Mouse (Mus musculus) left cerebral cortex, postnatal 4 days (tissue): ENCODE measurements around the gene Cldn14. TPM values are rescaled to one million over a fixed set of nuclear protein-coding genes. Genes with fewer than 3 reads are reported as not detected.
A peak's percentile ranks its signal among the peaks of the same experiment; 100 is the strongest.

Experiments
- DNase-seq: peaks from one replicate; pipeline ENCODE4 v3.0.0-alpha.2; 2022
- intact Hi-C: fragments of 180-260 bp; cut with DNase I; formaldehyde crosslinking; loops from one replicate; pipeline ENCODE4 v1.15.1; 2025
- total RNA-seq, 2 experiments: library from RNA; stranded (reverse); gene quantifications; 2 replicates each; pipeline ENCODE4 v1.2.3; 2021

The Cldn14 gene
- total RNA-seq, 2 experiments from 2014 or later: not detected

DNA sequence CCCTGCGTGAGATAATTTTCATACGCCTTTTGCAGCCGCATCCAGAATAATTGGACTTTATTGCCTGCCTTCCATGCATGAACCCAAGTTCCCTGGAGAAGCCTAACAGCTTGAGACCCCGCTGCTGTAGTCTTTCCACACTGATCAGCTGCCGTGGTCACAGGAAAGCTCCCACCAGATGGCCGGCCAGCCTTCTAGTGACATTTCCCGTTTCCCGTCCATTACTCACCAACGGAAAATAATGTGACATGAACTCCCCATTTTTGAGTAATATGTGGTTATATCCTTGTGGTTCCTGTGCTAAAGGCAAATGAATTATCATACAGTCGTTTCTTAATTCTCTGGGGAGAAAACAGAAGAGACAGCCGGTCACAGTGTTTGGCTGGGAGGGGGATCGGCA is 51.2 kb downstream of the Cldn14 start:
- intact Hi-C loops: no loop called here
- peak; percentile 62 for DNase-seq

GRCm38 (mm10) chr16:93956986-93957385 is 51.7 kb downstream of the Cldn14 start:
- DNase-seq: peak; percentile 38

GRCm38 (mm10) chr16:93947396-93947795 is 61.2 kb downstream of the Cldn14 start:
- no peak for DNase-seq
- intact Hi-C loops: no loop called here

More at GRCm38 (mm10) chr16:93956986-93957385, 51.7 kb downstream of the Cldn14 start:
- intact Hi-C loops: no loop called here

GRCm38 (mm10) chr16:93944301-93944700 is 64.3 kb downstream of the Cldn14 start:
- intact Hi-C loops: no loop called here

GRCm38 (mm10) chr16:93942796-93943502 is 65.7 kb downstream of the Cldn14 start:
- DNase-seq: no peak
- intact Hi-C loops: no loop called here

More at GRCm38 (mm10) chr16:93944301-93944700, 64.3 kb downstream of the Cldn14 start:
- DNase-seq: no peak

DNA sequence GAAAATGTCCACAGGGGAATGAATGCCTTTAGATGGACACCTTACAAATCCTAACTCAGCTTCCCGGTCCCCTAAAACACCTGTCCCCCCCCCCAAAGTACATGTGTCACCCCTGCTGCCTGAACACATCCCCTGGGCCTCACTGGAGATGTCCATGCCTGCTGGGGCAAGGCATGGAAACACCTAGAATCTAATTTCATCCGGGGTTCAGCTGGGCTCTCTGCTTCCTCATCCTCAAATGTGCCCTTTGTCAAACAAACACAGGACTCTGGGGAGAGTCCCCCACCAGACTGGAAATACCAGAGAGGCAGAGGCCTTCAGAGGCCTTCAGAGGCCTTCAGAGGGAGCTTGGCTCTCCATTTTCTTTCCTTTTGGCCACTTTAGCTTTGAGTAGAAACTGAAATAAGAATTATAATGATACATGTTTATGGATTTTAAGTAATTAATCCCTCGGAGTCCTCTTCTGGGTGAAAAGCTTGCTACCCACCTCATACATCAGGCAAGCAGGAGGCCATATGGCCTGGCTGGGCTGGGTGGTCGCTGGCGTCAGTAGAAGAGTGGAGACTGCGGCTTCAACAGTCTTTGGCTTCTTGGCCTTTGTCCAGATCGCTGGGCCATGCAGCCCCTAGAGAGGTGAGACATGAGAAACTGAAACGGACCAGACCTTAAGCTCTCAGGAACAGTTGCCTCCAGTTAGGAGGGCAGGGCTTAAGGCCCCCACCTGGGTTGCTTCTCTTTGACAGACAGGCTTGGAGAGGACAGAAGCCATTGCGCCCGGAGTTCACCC is 66.7 kb downstream of the Cldn14 start:
- peak; percentile 78 for DNase-seq
- intact Hi-C loops: no loop called here

- no peak for DNase-seq
- intact Hi-C loops: loop anchor here (2.0 to 5.0 kb wide), 2 partner anchors 147 to 319 kb away; no protein-coding TSS in a partner anchor
Measured at GRCm38 (mm10) chr16:93939961-93940360, 68.7 kb downstream of the Cldn14 start.

GRCm38 (mm10) chr16:93938400-93938846 is 70.2 kb downstream of the Cldn14 start:
- intact Hi-C loops: loop anchor here (2.0 to 5.0 kb wide), 2 partner anchors 149 to 320 kb away; no protein-coding TSS in a partner anchor
- peak; percentile 85 for DNase-seq

GRCm38 (mm10) chr16:93935009-93935408 is 73.6 kb downstream of the Cldn14 start:
- intact Hi-C loops: loop anchor here (5.0 kb wide), 1 partner anchor 152 kb away; no protein-coding TSS in a partner anchor
- DNase-seq: no peak

GRCm38 (mm10) chr16:93934588-93934987 is 74.0 kb downstream of the Cldn14 start:
- intact Hi-C loops: no loop called here

GRCm38 (mm10) chr16:93932185-93933168 is 76.2 kb downstream of the Cldn14 start:
- intact Hi-C loops: no loop called here

More at GRCm38 (mm10) chr16:93934588-93934987, 74.0 kb downstream of the Cldn14 start:
- DNase-seq: no peak

DNA sequence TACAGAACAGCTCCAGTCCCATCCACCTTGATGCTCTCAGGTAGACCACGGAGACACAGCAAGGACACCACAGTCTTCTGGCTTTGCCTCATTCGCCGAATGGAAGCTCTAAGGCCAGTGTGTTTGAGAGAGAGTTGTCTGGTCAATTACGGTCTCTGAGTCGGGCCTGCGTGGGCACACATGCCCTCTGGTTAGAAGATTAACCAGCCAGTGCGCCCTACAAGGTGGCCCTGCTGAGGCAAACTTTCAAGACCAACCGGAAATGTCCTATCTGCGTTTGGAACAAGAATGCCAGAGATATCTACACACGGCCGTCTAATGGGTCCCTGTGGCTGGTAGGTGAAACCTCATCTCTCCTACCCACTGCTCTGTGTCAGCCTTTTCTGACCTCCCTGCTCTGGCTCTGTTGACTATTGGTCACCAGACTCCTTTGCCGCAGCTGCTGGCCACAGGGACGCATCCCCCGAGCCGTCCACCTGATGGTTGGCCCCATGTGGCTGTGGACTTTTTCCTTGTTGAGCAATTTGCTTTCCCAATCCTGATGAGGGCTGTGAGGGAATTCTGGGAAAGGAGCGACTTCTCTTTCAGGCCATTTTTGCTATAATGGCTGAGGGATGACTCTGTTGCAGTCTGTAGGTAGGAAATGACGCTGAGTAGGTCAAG is 79.1 kb downstream of the Cldn14 start:
- intact Hi-C loops: no loop called here
- no peak for DNase-seq

More at GRCm38 (mm10) chr16:93932185-93933168, 76.2 kb downstream of the Cldn14 start:
- no peak for DNase-seq

- DNase-seq: no peak
- intact Hi-C loops: no loop called here
Measured at GRCm38 (mm10) chr16:93925684-93926247, 82.9 kb downstream of the Cldn14 start.

GRCm38 (mm10) chr16:93923788-93924187 is 84.8 kb downstream of the Cldn14 start:
- intact Hi-C loops: no loop called here
- no peak for DNase-seq

DNA sequence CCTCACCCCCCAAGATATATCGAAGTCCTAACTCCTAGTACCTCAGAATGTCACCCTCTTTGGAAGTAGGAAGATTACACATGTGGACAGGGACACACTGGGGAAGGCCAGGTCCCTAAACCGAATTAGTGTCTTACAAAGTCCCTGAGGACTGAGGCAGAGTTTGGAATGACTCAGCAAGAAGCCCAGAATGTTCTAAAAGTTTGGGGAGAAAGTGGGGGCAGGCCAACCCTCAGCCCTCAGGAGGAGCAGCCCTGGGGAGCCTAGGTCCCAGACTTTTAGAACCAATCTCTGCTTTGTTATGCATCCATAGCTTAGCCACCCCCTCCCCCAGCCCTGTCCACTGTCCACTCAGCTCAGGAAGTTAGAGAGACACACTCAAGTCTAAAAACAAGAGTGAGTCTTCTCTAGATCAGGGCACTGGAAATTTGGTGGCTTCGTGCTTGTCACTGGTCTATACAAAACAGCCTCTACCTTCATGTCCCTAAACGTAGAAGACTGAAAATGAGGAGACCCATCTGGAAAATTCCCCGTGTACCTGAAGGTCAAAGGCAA is 85.7 kb downstream of the Cldn14 start:
- intact Hi-C loops: no loop called here
- DNase-seq: no peak

- no peak for DNase-seq
- intact Hi-C loops: no loop called here
Measured at GRCm38 (mm10) chr16:93920673-93921072, 88.0 kb downstream of the Cldn14 start.

DNA sequence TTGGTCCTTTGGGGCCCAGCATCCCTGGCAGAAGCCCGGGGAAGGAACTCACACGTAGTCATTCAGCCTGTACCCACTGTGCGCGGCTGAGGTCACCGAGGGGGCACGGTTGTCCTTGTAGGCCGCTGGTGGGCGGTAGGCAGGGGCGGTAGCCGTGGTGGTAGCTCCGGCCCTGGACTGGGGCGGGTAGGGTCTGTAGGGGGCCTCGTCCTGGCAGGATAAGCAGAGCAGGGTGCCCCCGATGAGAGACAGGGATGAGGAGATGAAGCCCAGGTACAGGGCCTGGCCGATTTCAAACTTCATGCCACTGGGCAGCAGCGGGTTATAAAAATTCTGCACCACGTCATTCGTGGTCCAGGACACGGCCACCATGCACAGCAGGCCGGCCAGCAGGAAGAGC is 89.4 kb downstream of the Cldn14 start:
- DNase-seq: no peak
- intact Hi-C loops: loop anchor here (5.0 kb wide), 1 partner anchor 338 kb away; no protein-coding TSS in a partner anchor

- intact Hi-C loops: loop anchor here (5.0 kb wide), 1 partner anchor 339 kb away; no protein-coding TSS in a partner anchor
- no peak for DNase-seq
Measured at GRCm38 (mm10) chr16:93918679-93919060, 90.0 kb downstream of the Cldn14 start.
